Mouse (Mus musculus) embryonic facial prominence, embryonic 13.5 days (tissue): Measurements from ENCODE around the gene Hacd4. TPM values are rescaled to one million over a fixed set of nuclear protein-coding genes. Genes with fewer than 3 reads are reported as not detected.

Experiments used
- ATAC-seq: fragments of 200-750 bp; cut with Nextera tagmentation; 2 replicates; pipeline ENCODE4 v1.8.0; 2017; ENCODE audit warnings: low read depth; ENCODE audit not compliant: insufficient number of reproducible peaks, insufficient read depth, low FRiP score, low TSS enrichment
- H3K27ac ChIP-seq: fragments of 300-500 bp; sonication (generic); 2 replicates; pipeline ENCODE4 v1.5.1; 2015; ENCODE audit warnings: moderate library complexity, mild to moderate bottlenecking, inconsistent platforms
- H3K27me3 ChIP-seq: fragments of 300-500 bp; sonication (generic); 2 replicates; pipeline ENCODE4 v1.6.1; 2015; ENCODE audit warnings: mild to moderate bottlenecking, inconsistent platforms
- H3K36me3 ChIP-seq: fragments of 300-500 bp; sonication (generic); 2 replicates; pipeline ENCODE4 v1.6.1; 2015; ENCODE audit warnings: mild to moderate bottlenecking, inconsistent platforms
- H3K4me1 ChIP-seq: fragments of 300-500 bp; sonication (generic); 2 replicates; pipeline ENCODE4 v1.6.1; 2015; ENCODE audit warnings: inconsistent platforms
- H3K4me2 ChIP-seq: fragments of 300-500 bp; sonication (generic); 2 replicates; pipeline ENCODE4 v1.6.1; 2015; ENCODE audit warnings: moderate library complexity, mild to moderate bottlenecking, inconsistent platforms
- H3K4me3 ChIP-seq: fragments of 300-500 bp; sonication (generic); 2 replicates; pipeline ENCODE4 v1.5.1; 2015; ENCODE audit warnings: mild to moderate bottlenecking, inconsistent platforms
- H3K9ac ChIP-seq: fragments of 300-500 bp; sonication (generic); 2 replicates; pipeline ENCODE4 v1.6.1; 2015; ENCODE audit warnings: mild to moderate bottlenecking, inconsistent platforms
- H3K9me3 ChIP-seq: fragments of 300-500 bp; sonication (generic); 2 replicates; pipeline ENCODE4 v1.6.1; 2016; ENCODE audit warnings: inconsistent platforms
- WGBS: fragments of 180-500 bp; shearing (Covaris S2); methylation state at CpG from one replicate; pipeline ENCODE4 v1.1.7; 2015; ENCODE audit warnings: mixed read lengths; 5-methylcytosine and 5-hydroxymethylcytosine counted together
- polyA plus RNA-seq: library from polyadenylated mRNA; unstranded; fragments of >200 nt; fragmentation: Nextera tagmentation; extraction: Ambion mirVana; gene quantifications from 2 replicates; pipeline ENCODE4 v1.2.1, GENCODE M21; 2015

Hacd4 gene
- 11.3 and 12.2 TPM in 2 replicates for polyA plus RNA-seq

DNA sequence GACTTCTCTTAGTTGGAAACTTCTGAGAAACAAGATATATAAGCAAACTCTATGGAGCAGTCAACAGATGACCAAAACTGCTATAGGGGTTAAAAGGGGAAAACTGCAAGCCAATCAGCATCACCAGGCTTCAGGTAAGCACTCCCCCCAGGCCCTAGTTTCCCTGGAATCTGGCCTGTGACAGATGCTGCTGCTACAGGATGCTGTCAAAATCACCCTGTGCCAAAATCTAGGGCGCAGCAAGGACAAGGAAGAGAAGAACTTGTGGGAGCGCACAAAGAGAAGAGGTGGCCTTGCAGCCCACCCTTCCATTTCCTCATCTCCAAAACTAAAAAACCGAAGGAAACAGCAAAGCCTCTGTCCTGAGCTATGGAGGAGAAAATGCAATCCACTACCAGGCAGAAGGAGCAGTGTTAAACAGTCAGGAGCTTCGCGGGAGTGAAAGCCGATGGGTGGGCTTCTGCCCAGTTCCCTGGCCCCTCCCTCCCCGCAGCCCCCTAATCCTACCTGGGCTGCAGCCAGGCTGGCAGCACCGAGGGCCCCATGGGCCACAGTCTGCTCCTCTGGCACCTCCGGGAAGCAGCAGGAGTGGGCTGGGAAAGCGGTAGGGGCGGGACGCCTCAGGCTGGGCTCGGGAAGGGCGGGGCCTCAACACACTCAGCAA is at the start of gene Hacd4:
Hacd4 (minus strand) TSS at position 603 of the 664 bp plus-strand sequence.
- WGBS: 3% methylated on average over 14 of the region's 14 CpGs
- Histone ChIP-seq H3K27me3 (no peaks in the 10 kb centered on the region), H3K36me3 (no peaks in the 10 kb centered on the region), H3K9ac (peak within 1 kb of the TSS; percentile 72), H3K4me2 (peak within 1 kb of the TSS; percentile 75), H3K9me3 (no peaks in the 10 kb centered on the region), H3K27ac (peak within 1 kb of the TSS; percentile 73), H3K4me3 (peak within 1 kb of the TSS; percentile 48), H3K4me1 (peaks cover 28% of the 10 kb centered on the region)
- peak; percentile 80 for ATAC-seq

DNA sequence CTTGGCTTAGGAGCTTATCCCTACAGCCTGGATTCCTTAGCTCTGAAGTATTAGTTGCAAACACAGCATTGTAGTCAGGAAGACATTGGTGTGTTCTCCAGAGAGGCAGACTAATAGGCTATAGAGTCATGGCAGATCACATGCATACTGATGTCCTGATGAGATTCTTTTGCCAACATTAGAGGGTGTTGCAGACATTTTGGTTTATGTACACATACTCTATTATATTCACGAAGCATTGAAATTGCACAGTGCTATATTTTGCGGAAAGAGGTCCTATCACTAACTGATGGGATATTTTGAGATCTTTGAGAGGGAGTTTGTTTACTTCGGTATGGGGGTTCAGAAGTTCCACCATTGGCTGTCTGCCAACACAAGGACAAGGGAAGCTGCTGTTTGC is 49.4 kb upstream of the Hacd4 start:
- ATAC-seq: no peak

DNA sequence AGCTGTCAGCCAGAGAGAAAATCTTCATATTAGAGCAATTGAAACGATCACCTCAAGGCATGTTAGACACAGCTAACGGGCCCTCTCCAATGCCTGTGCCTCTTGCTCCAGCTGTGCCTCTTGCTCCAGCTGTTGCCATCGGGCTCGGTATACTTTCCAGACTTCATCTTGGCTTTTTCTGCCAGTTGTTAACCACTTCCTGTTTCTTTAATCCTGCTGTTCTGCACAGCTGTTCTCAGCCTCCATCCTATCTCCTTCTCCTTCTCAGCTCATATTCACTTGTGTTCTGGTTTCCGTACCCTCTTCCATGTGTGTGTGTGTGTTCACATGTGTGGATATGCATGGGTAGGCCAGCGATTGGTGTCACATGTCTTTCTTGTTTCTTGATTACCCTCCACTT is 41.4 kb upstream of the Hacd4 start:
- no peaks in the 10 kb centered on the region for H3K9me3 ChIP-seq
- 39% methylated on average over 6 of the region's 6 CpGs for WGBS
- H3K27me3 ChIP-seq: no peaks in the 10 kb centered on the region
- H3K9ac ChIP-seq: no peak overlapping the region
- no peak overlapping the region for H3K4me2 ChIP-seq
- 0 out of 2 replicates have a peak, but pooled peaks have one; percentile 37 for ATAC-seq
- H3K36me3 ChIP-seq: no peaks in the 10 kb centered on the region
- peak overlapping the region; percentile 55 for H3K27ac ChIP-seq
- H3K4me1 ChIP-seq: peaks cover 21% of the 10 kb centered on the region
- H3K4me3 ChIP-seq: no peak overlapping the region

More for the DNA sequence above, 49.4 kb upstream of the Hacd4 start:
- Histone ChIP-seq H3K4me2 (no peak overlapping the region), H3K9me3 (no peaks in the 10 kb centered on the region), H3K4me1 (no peaks in the 10 kb centered on the region), H3K27me3 (no peaks in the 10 kb centered on the region), H3K4me3 (no peak overlapping the region), H3K36me3 (no peaks in the 10 kb centered on the region), H3K27ac (no peak overlapping the region), H3K9ac (no peak overlapping the region)
- WGBS: 82% methylated on average over 3 of the region's 3 CpGs

DNA sequence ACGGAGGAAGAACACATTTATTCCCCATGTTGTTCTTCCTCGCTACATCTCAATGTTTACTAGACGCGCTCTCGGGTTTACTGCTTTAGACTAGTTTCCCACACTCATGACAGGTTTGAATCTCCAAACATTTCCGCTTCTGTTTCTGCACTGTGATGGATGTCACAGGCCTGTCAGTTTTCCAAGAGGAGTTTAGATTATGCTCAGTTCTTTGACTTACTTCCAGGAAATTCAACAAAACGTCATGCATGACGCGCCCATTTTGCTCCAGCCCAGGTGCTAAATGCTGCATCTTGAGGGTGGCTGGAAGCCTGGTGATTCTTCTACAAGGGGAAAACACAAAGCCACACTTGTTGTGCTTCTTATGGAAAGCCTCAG is 40.1 kb upstream of the Hacd4 start:
- no peak for ATAC-seq
- Histone ChIP-seq H3K9me3 (no peaks in the 10 kb centered on the region), H3K27me3 (no peaks in the 10 kb centered on the region), H3K4me2 (no peak overlapping the region), H3K27ac (no peak overlapping the region), H3K9ac (no peak overlapping the region), H3K4me1 (peaks cover 21% of the 10 kb centered on the region), H3K4me3 (no peak overlapping the region), H3K36me3 (no peaks in the 10 kb centered on the region)
- 78% methylated on average over 9 of the region's 9 CpGs for WGBS

DNA sequence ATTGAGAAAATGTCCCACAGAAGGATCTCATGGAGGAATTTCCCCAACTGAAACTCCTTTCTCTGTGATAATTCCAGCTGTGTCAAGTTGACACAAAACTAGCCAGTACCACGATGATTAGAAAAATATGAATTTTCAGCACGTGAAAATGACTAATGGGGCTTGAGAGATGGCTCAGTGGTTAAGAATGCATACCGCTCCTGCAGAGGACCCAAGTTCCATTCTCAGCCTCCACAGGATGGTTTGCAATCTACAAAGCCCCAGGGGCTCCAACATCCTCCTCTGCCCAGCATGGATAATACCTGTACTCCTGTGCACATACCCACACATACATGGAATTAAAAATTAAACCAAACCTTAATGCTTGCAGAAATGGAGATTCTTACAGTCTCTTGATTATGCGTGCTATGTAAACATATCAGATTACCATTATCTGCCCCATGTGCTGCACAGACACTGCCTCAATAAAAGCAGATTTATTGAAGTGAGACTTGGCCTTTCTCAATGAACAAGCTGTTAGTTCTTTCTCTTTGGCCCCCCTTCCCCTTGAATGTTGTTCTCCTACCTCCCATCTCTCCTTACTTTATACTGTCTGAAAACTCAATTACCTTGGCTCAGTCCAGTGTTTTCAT is 39.6 kb upstream of the Hacd4 start:
- H3K9me3 ChIP-seq: no peaks in the 10 kb centered on the region
- WGBS: 58% methylated on average over 4 of the region's 4 CpGs
- no peaks in the 10 kb centered on the region for H3K36me3 ChIP-seq
- H3K4me2 ChIP-seq: no peak overlapping the region
- H3K27ac ChIP-seq: no peak overlapping the region
- H3K4me1 ChIP-seq: peaks cover 21% of the 10 kb centered on the region
- no peaks in the 10 kb centered on the region for H3K27me3 ChIP-seq
- no peak for ATAC-seq
- no peak overlapping the region for H3K4me3 ChIP-seq
- no peak overlapping the region for H3K9ac ChIP-seq

DNA sequence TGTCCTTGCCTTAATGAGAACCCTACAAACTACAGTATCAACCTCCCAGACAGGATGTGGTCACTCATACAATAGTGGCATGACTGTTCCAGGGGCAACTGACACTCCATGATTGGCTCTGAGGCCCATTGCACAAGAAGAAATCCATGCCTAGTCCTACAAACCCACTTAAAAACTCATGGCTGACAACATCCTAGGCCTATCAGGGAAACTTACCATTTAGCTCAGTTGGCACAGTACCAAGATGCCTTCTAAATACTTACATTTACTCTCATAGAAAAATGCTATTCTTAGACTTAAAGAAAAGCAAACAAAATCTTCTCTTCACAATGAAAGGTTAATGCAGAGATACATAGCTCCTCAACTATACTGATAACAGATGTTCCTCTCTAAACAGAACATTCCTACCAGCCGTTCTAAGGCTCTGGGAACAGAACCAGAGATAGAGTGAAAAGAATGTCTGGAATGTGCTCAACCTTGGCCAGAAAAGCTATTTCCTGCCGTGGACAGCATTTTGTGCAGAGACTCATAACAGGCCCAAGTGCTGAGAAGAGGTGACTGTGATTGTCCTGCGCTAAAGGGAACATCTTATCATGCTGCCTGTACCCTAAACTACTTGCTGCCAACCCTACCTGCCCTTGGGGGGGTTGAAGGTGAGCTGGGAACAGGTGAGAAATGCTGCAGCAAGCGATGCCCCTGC is 37.9 kb upstream of the Hacd4 start:
- Histone ChIP-seq H3K9ac (no peak overlapping the region), H3K4me3 (no peak overlapping the region), H3K27ac (peak overlapping the region; percentile 48; the same call in 1 of the 2 replicates), H3K36me3 (no peaks in the 10 kb centered on the region), H3K4me1 (peaks cover 21% of the 10 kb centered on the region), H3K4me2 (no peak overlapping the region), H3K27me3 (no peaks in the 10 kb centered on the region), H3K9me3 (no peaks in the 10 kb centered on the region)
- no peak for ATAC-seq
- 44% methylated on average over 4 of the region's 4 CpGs for WGBS

DNA sequence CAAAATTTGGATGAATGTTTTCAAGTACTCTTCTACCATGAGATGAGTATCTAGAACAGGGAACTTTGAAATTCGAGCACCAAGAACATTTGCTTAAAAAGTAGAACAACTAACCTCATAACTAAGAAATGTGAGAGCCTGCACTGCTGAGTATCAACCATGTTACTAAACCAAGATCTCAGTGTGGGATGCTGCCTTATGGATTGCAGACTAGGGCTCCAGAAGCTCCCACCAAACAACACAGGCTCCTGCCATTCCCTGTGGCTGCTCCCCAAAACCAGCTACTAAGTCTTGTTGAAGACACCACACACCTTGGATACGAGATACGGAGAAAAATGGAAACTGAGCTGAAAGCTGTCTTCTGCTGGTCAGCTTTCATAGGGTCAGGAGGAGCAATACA is 37.4 kb upstream of the Hacd4 start:
- Histone ChIP-seq H3K9me3 (no peaks in the 10 kb centered on the region), H3K27me3 (no peaks in the 10 kb centered on the region), H3K36me3 (no peaks in the 10 kb centered on the region), H3K4me3 (no peak overlapping the region), H3K4me1 (peaks cover 21% of the 10 kb centered on the region), H3K9ac (no peak overlapping the region), H3K27ac (peak overlapping the region; percentile 48; the same call in 1 of the 2 replicates), H3K4me2 (no peak overlapping the region)
- ATAC-seq: no peak
- 90% methylated on average over 3 of the region's 3 CpGs for WGBS

DNA sequence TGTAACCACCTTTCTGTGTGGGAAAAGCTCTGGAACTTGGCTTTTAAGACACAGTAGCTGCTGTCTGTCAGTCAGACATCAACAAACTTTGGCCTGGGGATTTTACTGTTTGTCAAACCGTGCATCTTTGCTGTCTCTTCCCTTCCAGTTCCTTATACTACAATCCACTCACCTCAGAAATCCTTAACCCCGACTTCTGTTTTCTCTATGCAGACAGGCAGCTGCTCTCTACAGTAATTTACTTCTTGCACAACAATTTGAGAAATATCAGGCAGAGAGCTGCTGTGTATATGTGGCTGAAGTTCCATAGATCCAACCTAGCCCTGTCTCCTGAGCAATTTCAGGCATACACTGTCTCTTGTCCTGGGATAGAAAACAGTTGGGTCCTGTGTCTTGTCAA is 32.8 kb upstream of the Hacd4 start:
- Histone ChIP-seq H3K4me1 (0 out of 2 replicates have a peak, but pooled peaks cover 5% of the 10 kb centered on the region), H3K27me3 (no peaks in the 10 kb centered on the region), H3K9ac (no peak overlapping the region), H3K4me3 (no peak overlapping the region), H3K9me3 (no peaks in the 10 kb centered on the region), H3K4me2 (no peak overlapping the region), H3K27ac (no peak overlapping the region), H3K36me3 (no peaks in the 10 kb centered on the region)
- no peak for ATAC-seq
- 75% methylated on average over 2 of the region's 2 CpGs for WGBS

DNA sequence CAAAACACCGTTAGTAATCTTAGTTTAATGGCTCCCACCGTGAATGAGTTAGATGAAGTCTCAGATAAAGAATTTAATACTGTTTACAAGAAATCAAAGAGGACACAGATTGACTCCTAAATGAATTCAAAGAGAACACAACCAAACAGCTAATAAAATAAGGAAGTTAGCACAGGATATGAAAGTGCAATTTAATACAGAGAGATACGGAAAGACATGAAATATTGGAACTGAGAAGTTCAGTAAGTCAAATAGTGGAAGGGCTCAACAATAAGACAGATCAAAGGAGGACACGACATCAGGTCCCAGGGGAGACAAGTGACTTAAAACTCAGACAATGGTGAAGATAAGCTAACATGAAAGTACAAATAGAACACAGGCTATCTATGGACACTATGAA is 25.8 kb upstream of the Hacd4 start:
- no peak overlapping the region for H3K27ac ChIP-seq
- no peaks in the 10 kb centered on the region for H3K36me3 ChIP-seq
- H3K27me3 ChIP-seq: no peaks in the 10 kb centered on the region
- H3K4me1 ChIP-seq: peaks cover 9% of the 10 kb centered on the region
- H3K4me3 ChIP-seq: no peak overlapping the region
- no peak overlapping the region for H3K4me2 ChIP-seq
- H3K9ac ChIP-seq: no peak overlapping the region
- WGBS: 75% methylated on average over 4 of the region's 4 CpGs
- H3K9me3 ChIP-seq: no peaks in the 10 kb centered on the region
- ATAC-seq: no peak

DNA sequence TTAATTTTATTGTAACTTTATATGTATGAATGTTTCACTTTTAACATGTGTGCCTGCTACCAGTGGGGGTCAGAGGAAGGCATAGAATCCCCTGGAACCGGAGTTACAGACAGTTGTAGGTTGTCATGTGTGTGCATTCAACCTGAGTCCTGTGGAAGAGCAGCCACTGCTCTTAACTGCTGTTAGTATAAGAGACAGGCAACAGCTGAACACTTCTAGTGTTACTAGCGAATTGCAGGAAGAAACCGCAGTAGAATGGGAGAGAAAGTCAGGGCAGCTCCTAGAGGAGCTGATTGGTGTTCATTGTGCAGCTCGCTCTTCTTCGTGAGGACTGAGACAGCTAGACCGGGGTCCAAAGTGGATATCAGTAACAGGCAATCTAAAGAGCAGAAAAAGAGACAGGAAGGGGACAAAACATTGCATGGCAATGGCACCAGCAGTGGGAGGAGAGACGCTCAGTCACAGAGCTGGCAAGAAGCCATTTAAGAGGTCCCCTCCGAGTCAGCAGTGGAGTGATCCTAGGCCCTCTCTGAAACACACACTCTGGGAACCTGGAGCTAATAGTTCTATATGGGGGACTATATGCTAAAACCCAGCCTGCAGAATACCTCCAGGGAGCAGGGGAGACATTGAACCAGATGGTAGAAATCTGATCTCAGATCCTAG is 24.4 kb upstream of the Hacd4 start:
- Histone ChIP-seq H3K36me3 (no peaks in the 10 kb centered on the region), H3K27ac (peak overlapping the region; percentile 39), H3K4me3 (no peak overlapping the region), H3K9ac (no peak overlapping the region), H3K27me3 (no peaks in the 10 kb centered on the region), H3K9me3 (no peaks in the 10 kb centered on the region), H3K4me2 (peak overlapping the region; percentile 5; the same call in 1 of the 2 replicates), H3K4me1 (peaks cover 9% of the 10 kb centered on the region)
- WGBS: 41% methylated on average over 8 of the region's 8 CpGs
- no peak for ATAC-seq

DNA sequence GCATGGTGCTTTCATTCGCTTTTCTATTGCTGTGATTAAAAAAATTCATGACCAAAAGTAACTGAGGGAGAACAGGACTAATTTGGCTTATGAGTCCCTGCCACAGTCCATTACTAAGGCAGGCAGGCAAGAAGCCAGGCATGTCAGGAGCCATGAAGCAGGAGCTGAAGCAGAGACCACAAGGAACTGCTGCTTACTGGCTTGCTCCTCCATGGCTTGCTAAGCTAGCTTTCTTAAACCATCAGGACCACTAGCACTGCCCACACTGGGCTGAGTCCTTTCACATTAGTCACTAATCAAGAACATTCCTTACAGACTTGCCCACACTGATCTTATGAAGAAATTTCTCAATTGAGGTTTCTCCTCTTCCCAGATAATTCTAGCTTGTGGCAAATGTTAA is 23.8 kb upstream of the Hacd4 start:
- no peak overlapping the region for H3K27ac ChIP-seq
- 79% methylated on average over 1 of the region's 1 CpGs for WGBS
- ATAC-seq: no peak

More for the DNA sequence above, 23.8 kb upstream of the Hacd4 start:
- Histone ChIP-seq H3K9me3 (no peaks in the 10 kb centered on the region), H3K9ac (no peak overlapping the region), H3K27me3 (no peaks in the 10 kb centered on the region), H3K36me3 (no peaks in the 10 kb centered on the region), H3K4me3 (no peak overlapping the region), H3K4me1 (peaks cover 9% of the 10 kb centered on the region), H3K4me2 (no peak overlapping the region)
